Mouse (Mus musculus) brain, embryonic 14.5 days (tissue): ENCODE data around the gene Npas3.

Experiments
- CTCF ChIP-seq: fragments of 200-500 bp; IDR thresholded peaks from 2 replicates; pipeline ENCODE4 v1.5.1; 2012; ENCODE audit warnings: inconsistent platforms, mild to moderate bottlenecking, moderate library complexity, borderline replicate concordance; ENCODE audit not compliant: insufficient read depth, insufficient read length; ENCODE audit errors: extremely low read depth
- POLR2A ChIP-seq: fragments of 200-500 bp; IDR thresholded peaks from 2 replicates; pipeline ENCODE4 v1.6.1; 2012; ENCODE audit warnings: mild to moderate bottlenecking, inconsistent platforms, borderline replicate concordance; ENCODE audit not compliant: poor library complexity, insufficient read depth, insufficient read length, severe bottlenecking; ENCODE audit errors: extremely low read depth

DNA sequence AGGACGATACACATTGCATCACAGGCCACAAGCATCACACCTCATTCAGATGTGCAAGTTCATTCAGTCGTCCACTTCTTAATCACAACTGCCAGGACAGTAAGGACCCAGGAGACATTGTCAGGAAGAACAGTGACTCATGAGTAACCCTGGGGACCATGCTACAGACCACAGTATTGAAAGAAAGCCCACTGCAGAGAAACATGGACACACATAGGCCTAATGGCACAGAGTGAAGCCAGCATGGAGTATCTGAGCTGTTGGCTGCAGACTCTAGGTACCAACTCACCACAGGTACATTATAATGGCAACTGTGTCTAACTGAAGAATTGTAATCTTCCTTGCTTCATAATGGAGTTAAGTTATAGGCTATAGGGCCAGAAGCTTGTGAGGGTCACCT lies 561.6 kb downstream of the Npas3 start:
- TF ChIP-seq POLR2A (no peak), CTCF (no peak)
